Mouse (Mus musculus) liver, adult 2 months (tissue): ENCODE results near the gene Rab26.

Experiments used
- CTCF ChIP-seq: fragments of 200-500 bp; IDR thresholded peaks from 2 replicates; pipeline ENCODE4 v1.5.1; 2011; ENCODE audit warnings: low read depth, low read length, control low read depth
- POLR2A ChIP-seq: fragments of 200-500 bp; IDR thresholded peaks from 2 replicates; pipeline ENCODE4 v1.6.1; 2011; ENCODE audit warnings: low read length, control low read depth; ENCODE audit not compliant: insufficient read depth; ENCODE audit errors: extremely low read depth

GRCm38 (mm10) chr17:24489265-24490030 lies 44.6 kb downstream of the Rab26 start:
- TF ChIP-seq POLR2A, result no peak
- TF ChIP-seq CTCF, result no peak
